Mouse (Mus musculus) lung, postnatal 14 days (tissue): ENCODE data around the gene Abhd18.
"Not testable (repeated sequence)": the region's sequence is repeated elsewhere in the genome, so short reads cannot be mapped to it uniquely, and the experiment has no call there.

Source experiments
- DNase-seq: peaks from one replicate; pipeline ENCODE4 v3.0.0; 2021

Abhd18 gene

GRCm38 (mm10) chr3:40846957-40847017 is at the start of gene Abhd18:
Gene Abhd18 (plus strand): TSS chr3:40846970.
- DNase-seq, result not testable (repeated sequence)

GRCm38 (mm10) chr3:40798054-40798453 is 48.7 kb upstream of the Abhd18 start:
- no peak for DNase-seq

- peak; percentile 65 for DNase-seq
Measured at GRCm38 (mm10) chr3:40798500-40798899, 48.3 kb upstream of the Abhd18 start.

GRCm38 (mm10) chr3:40799530-40800372 is 47.0 kb upstream of the Abhd18 start, which contains the start of gene Plk4:
Gene Plk4 (plus strand): TSS chr3:40800019.
- DNase-seq, result peak; percentile 98

GRCm38 (mm10) chr3:40800373-40800823 is 46.4 kb upstream of the Abhd18 start:
- peak; percentile 19 for DNase-seq

GRCm38 (mm10) chr3:40806871-40807270 is 39.9 kb upstream of the Abhd18 start:
- DNase-seq, result no peak

GRCm38 (mm10) chr3:40808686-40809085 is 38.1 kb upstream of the Abhd18 start:
- no peak for DNase-seq

GRCm38 (mm10) chr3:40809894-40810293 is 36.9 kb upstream of the Abhd18 start:
- DNase-seq, result no peak

- no peak for DNase-seq
Measured at GRCm38 (mm10) chr3:40813275-40813674, 33.5 kb upstream of the Abhd18 start.

- not testable (repeated sequence) for DNase-seq
Measured at GRCm38 (mm10) chr3:40845521-40845920, 1.2 kb upstream of the Abhd18 start.

- peak; percentile 93 for DNase-seq
Measured at GRCm38 (mm10) chr3:40846473-40846956, 255 bp upstream of the Abhd18 start, which contains the start of gene Mfsd8. Gene Mfsd8 (minus strand): TSS chr3:40846886.

GRCm38 (mm10) chr3:40847018-40847417 is 248 bp downstream of the Abhd18 start:
- DNase-seq, result peak; percentile 56

- not testable (repeated sequence) for DNase-seq
Measured at GRCm38 (mm10) chr3:40847936-40848335, 1.2 kb downstream of the Abhd18 start.

- not testable (repeated sequence) for DNase-seq
Measured at GRCm38 (mm10) chr3:40853123-40853738, 6.5 kb downstream of the Abhd18 start.

- DNase-seq, result peak; percentile 97
Measured at GRCm38 (mm10) chr3:40893816-40894258, 47.1 kb downstream of the Abhd18 start.

GRCm38 (mm10) chr3:40894336-40894735 is 47.6 kb downstream of the Abhd18 start:
- DNase-seq, result peak; percentile 16

GRCm38 (mm10) chr3:40902443-40902842 is 55.7 kb downstream of the Abhd18 start, which contains the start of gene 1700034I23Rik:
Gene 1700034I23Rik (minus strand): TSS chr3:40902543.
- not testable (repeated sequence) for DNase-seq

- DNase-seq, result no peak
Measured at GRCm38 (mm10) chr3:40938189-40938588, 91.4 kb downstream of the Abhd18 start.

- no peak for DNase-seq
Measured at GRCm38 (mm10) chr3:40938592-40938991, 91.8 kb downstream of the Abhd18 start.

GRCm38 (mm10) chr3:40939019-40939418 is 92.2 kb downstream of the Abhd18 start:
- DNase-seq, result no peak

GRCm38 (mm10) chr3:40949170-40949902 is 102.6 kb downstream of the Abhd18 start, which contains the start of gene Larp1b:
Gene Larp1b (plus strand): TSS chr3:40949828.
- DNase-seq, result peak; percentile 100

- DNase-seq, result peak; percentile 44
Measured at GRCm38 (mm10) chr3:40949903-40950600, 103.3 kb downstream of the Abhd18 start.
